Mouse (Mus musculus): ENCODE data around the gene Taf4. TPM values are rescaled to one million over a fixed set of nuclear protein-coding genes. Genes with fewer than 3 reads are reported as not detected.

The Taf4 gene
- polyA plus RNA-seq (2012; rRNA removed): 15.2 TPM in 2 replicates

DNA sequence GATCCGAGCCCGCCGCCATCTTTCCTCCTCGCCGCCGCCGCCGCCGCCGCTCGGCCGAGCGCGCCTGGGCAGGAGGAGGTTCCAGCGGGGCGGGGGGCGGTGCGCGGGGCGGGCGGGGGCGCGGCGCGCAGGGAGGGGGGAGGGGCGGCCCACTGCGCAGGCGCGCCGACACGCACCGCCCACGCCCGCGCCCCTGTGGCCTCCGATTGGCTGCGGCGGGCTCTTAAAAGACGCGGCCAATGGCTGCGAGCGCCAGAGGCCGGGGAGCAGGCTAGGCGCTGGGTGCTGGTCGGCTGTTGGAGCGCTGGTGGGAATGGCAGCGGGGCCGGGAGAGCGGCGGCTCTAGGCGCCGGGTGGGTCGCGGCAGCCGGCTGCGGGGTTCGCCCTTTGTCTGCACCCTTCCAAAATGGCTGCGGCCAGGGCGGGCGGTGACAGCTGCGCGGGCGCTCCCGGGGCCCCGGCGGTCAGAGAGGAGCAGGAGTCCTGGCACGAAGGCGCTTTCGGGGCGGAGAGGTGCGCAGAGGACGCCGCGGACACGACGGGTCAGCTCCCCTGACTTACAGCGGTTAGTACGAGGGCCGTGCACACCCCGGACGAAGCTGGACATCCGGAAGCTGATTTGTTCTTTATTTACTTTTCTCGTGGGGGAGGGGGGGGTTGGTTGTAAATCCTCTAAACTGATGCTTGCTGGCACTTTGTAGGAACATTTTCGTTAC, at the start of gene Taf4:
Gene Taf4 (minus strand): TSS at position 19 of the 716 bp plus-strand sequence.
- TF ChIP-seq CTCF (IDR thresholded peaks at IDR 0.05; ENCODE audit: borderline replicate concordance, insufficient read depth, low read depth, low read length) (no peak), POLR2A (IDR thresholded peaks at IDR 0.05; ENCODE audit: borderline replicate concordance, insufficient read depth, low read length) (peak; percentile 99)
- peaks cover 40% of the 10 kb centered on the region for H3K4me1 ChIP-seq (ENCODE audit: control insufficient read depth, insufficient read depth, low read length)

DNA sequence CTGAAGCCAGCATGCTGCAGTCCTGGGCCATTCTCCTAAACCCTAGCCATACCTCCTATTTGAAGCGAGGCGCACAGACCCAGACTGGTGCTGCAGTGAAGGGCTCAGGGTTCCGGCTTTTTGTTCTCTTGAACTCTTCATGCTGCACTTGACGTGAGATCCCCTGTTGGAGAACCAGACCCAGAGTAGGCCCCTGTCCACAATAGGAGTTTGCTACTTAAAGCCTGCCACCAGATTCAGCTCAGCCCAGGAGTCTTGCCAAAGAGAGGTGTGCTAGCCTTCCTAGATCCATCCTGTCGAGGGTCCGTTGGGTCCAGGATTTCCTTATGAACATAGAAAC, 49.4 kb upstream of the Taf4 start:
- DNase-seq: no peak
- Histone ChIP-seq H3K4me3 (replicated peaks; ENCODE audit: insufficient read depth, low read depth, low read length) (peak overlapping the region; percentile 91), H3K27me3 (ENCODE audit: control insufficient read depth, insufficient read depth, low read length) (no peaks in the 10 kb centered on the region), H3K27ac (ENCODE audit: insufficient read depth, low read length) (no peak overlapping the region), H3K4me1 (ENCODE audit: control insufficient read depth, insufficient read depth, low read length) (peaks cover 29% of the 10 kb centered on the region)
- no peak for TF ChIP-seq CTCF (IDR thresholded peaks at IDR 0.05; ENCODE audit: borderline replicate concordance, insufficient read depth, low read depth, low read length)
- TF ChIP-seq POLR2A (IDR thresholded peaks at IDR 0.05; ENCODE audit: borderline replicate concordance, insufficient read depth, low read length): no peak
- WGBS: 3% methylated on average over 6 of the region's 6 CpGs

More for the DNA sequence above, at the start of gene Taf4:
- peak within 1 kb of the TSS; percentile 84 for H3K4me3 ChIP-seq (replicated peaks; ENCODE audit: insufficient read depth, low read depth, low read length)
- under 1% methylated on average over 61 of the region's 84 CpGs for WGBS
- DNase-seq: peak; percentile 90 to 97
- peak within 1 kb of the TSS; percentile 97 for H3K27ac ChIP-seq (ENCODE audit: insufficient read depth, low read length)
- H3K27me3 ChIP-seq (ENCODE audit: control insufficient read depth, insufficient read depth, low read length): no peaks in the 10 kb centered on the region

DNA sequence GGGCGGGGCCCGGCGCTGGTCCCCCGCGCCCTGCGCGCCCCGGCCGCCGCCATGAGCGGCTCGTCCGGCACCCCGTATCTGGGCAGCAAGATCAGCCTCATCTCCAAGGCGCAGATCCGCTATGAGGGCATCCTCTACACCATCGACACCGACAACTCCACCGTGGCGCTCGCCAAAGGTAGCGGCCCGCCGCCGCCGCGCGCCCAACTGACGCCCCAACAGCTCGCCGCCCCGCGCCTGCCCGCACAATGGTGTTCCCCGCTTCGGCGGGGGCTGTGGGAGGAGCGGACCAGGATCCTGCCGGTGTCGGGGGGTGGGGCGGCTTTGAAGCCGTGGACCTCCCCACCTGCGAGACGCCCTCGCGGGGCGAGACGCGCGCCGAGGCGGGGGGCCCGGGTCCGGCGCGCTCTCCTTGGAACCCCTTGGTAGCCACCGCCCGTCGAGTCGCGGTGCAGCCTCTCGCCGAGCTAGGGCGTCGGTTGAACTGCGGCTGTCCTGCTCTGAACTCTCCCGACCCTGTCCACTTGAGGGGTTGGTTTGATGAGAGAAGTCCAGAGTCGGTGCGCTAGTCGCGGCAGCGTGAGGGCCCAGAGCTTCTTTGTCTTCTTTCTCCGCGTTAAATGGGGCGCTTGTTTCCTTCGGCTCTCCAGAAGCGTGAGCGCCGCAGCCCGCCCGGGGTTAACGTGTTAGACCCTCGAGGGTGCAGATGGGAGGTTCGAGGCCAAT, 48.9 kb upstream of the Taf4 start:
- peak in 1 of 2 experiments; percentile 65 for DNase-seq
- Histone ChIP-seq H3K27me3 (ENCODE audit: control insufficient read depth, insufficient read depth, low read length) (no peaks in the 10 kb centered on the region), H3K4me3 (replicated peaks; ENCODE audit: insufficient read depth, low read depth, low read length) (peak overlapping the region; percentile 91), H3K27ac (ENCODE audit: insufficient read depth, low read length) (peak overlapping the region; percentile 73), H3K4me1 (ENCODE audit: control insufficient read depth, insufficient read depth, low read length) (peaks cover 34% of the 10 kb centered on the region)
- TF ChIP-seq POLR2A (IDR thresholded peaks at IDR 0.05; ENCODE audit: borderline replicate concordance, insufficient read depth, low read length): no peak
- no peak for TF ChIP-seq CTCF (IDR thresholded peaks at IDR 0.05; ENCODE audit: borderline replicate concordance, insufficient read depth, low read depth, low read length)
- WGBS: under 1% methylated on average over 83 of the region's 84 CpGs

DNA sequence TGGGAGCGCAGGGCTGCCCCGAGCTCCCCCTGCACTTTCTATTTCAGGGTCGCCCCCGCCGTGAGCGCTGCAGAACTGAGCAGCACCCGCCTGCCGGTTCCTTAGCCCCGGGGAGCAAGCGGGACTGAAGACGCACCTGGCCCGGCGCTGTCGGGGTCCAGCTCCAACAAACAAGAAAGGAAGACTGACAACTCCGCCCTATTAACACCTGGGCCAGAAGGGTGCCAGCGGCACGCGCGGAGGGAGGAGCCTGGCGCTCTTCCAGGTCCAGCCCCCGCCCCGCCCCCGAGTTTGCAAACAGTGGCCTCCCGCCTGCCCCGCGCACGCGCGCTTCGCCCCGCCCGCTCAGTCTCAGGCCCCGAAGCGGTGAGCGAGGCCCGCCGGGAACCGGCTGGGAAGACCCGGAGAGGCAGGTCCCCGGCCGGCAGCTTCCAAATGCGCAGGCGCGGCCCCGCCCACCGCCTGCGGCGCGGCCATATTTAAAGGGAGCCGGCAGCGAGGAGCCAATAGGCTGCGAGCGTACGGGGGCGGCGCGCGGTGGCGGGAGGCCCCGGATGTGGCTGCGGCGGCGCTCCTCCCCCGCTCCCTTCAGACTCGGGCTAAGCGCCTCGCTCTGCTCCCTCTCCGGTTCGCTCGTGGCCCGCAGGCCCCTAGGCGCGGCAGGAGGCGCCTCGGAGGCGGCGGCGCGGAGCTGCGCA, 48.1 kb upstream of the Taf4 start, which contains the start of gene Lsm14b:
Gene Lsm14b (plus strand): TSS at position 587 of the 698 bp plus-strand sequence.
- under 1% methylated on average over 79 of the region's 80 CpGs for WGBS
- TF ChIP-seq POLR2A (IDR thresholded peaks at IDR 0.05; ENCODE audit: borderline replicate concordance, insufficient read depth, low read length): peak; percentile 66
- TF ChIP-seq CTCF (IDR thresholded peaks at IDR 0.05; ENCODE audit: borderline replicate concordance, insufficient read depth, low read depth, low read length): no peak
- Histone ChIP-seq H3K4me3 (replicated peaks; ENCODE audit: insufficient read depth, low read depth, low read length) (peak within 1 kb of the TSS; percentile 91), H3K4me1 (ENCODE audit: control insufficient read depth, insufficient read depth, low read length) (peaks cover 41% of the 10 kb centered on the region), H3K27ac (ENCODE audit: insufficient read depth, low read length) (peak within 1 kb of the TSS; percentile 97), H3K27me3 (ENCODE audit: control insufficient read depth, insufficient read depth, low read length) (no peaks in the 10 kb centered on the region)
- peak; percentile 99 to 100 for DNase-seq

DNA sequence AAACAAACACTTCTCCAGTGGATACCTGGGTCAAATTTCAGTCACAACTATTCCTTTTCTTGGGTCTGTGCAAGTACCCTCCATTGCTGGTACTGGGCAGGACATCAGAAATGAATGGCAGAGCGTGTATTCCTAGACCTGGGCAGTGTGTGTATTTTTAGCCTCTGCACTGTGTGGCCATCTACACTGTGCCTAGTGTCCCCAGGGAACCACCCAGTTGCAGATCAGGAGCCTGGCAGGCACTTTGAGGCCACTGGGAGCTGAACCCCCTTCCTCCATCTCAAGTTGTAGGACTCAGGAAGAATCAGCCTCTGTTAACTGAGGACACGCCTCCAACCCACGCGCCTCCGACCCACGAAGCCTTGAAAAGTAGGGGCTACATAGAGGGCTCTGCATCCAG, 46.3 kb upstream of the Taf4 start:
- no peak for TF ChIP-seq POLR2A (IDR thresholded peaks at IDR 0.05; ENCODE audit: borderline replicate concordance, insufficient read depth, low read length)
- TF ChIP-seq CTCF (IDR thresholded peaks at IDR 0.05; ENCODE audit: borderline replicate concordance, insufficient read depth, low read depth, low read length): no peak
- 70% methylated on average over 6 of the region's 6 CpGs for WGBS

DNA sequence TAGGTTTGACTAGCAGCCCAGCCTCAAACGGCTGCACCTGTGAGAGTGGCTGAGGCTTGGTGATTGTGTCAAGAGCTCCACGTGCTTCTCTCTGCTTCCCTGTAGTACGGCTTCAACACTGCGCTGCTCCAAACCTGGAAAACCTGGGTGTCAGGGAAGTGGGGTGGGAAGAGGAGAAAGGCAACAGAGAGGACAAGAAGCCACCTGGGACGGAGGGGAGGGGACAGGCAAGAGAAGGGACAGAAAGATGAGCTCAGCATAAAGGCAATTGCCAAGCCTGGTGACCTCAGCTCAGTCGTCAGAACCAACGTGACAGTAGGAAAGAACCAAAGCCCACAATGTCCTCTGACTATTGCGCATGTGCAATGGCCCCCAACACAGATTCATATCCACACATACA, 44.5 kb upstream of the Taf4 start:
- DNase-seq: peak; percentile 57 to 74
- WGBS: 20% methylated on average over 8 of the region's 8 CpGs
- H3K4me1 ChIP-seq (ENCODE audit: control insufficient read depth, insufficient read depth, low read length): peaks cover 29% of the 10 kb centered on the region
- TF ChIP-seq POLR2A (IDR thresholded peaks at IDR 0.05; ENCODE audit: borderline replicate concordance, insufficient read depth, low read length) (no peak), CTCF (IDR thresholded peaks at IDR 0.05; ENCODE audit: borderline replicate concordance, insufficient read depth, low read depth, low read length) (no peak)
- H3K4me3 ChIP-seq (replicated peaks; ENCODE audit: insufficient read depth, low read depth, low read length): no peak overlapping the region
- H3K27ac ChIP-seq (ENCODE audit: insufficient read depth, low read length): peak overlapping the region; percentile 72
- H3K27me3 ChIP-seq (ENCODE audit: control insufficient read depth, insufficient read depth, low read length): no peaks in the 10 kb centered on the region

More for the DNA sequence above, 46.3 kb upstream of the Taf4 start:
- H3K4me1 ChIP-seq (ENCODE audit: control insufficient read depth, insufficient read depth, low read length): peaks cover 37% of the 10 kb centered on the region
- H3K4me3 ChIP-seq (replicated peaks; ENCODE audit: insufficient read depth, low read depth, low read length): no peak overlapping the region
- DNase-seq: no peak
- H3K27me3 ChIP-seq (ENCODE audit: control insufficient read depth, insufficient read depth, low read length): no peaks in the 10 kb centered on the region
- no peak overlapping the region for H3K27ac ChIP-seq (ENCODE audit: insufficient read depth, low read length)

DNA sequence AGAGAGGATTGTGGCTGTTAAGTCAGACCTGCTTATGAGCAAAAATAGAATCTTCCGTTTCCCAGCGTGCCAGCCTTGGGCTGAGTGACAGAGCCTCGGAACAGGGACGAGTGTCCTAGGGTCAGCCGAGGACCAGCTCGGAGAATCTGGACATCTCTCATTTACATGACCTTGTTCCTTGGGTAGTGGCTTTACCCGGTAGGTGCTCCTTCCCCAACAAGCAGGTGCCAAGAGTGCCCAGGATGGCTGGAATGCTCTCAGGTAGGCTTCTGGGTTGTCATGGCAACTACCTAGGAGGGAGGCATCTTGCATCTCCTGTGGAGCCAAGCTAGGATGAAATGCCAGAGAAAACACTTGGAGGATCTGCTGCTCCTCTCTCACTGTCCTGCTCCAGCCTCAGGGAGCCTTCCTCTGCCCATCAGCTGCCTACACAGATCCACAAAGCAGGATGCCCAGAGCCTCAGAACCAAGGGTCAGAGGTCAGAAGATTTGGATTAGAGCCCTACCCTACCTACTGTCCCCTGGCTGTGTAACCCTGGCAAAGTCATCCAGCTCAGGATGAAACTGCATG, 43.7 kb upstream of the Taf4 start:
- Histone ChIP-seq H3K27me3 (ENCODE audit: control insufficient read depth, insufficient read depth, low read length) (no peaks in the 10 kb centered on the region), H3K27ac (ENCODE audit: insufficient read depth, low read length) (peak overlapping the region; percentile 72), H3K4me1 (ENCODE audit: control insufficient read depth, insufficient read depth, low read length) (peaks cover 29% of the 10 kb centered on the region), H3K4me3 (replicated peaks; ENCODE audit: insufficient read depth, low read depth, low read length) (no peak overlapping the region)
- no peak for TF ChIP-seq POLR2A (IDR thresholded peaks at IDR 0.05; ENCODE audit: borderline replicate concordance, insufficient read depth, low read length)
- TF ChIP-seq CTCF (IDR thresholded peaks at IDR 0.05; ENCODE audit: borderline replicate concordance, insufficient read depth, low read depth, low read length): no peak
- DNase-seq: peak; percentile 77 to 82
- WGBS: 7% methylated on average over 7 of the region's 7 CpGs

Data from cerebellum, adult 2 months (tissue).